Comparison of ENCODE assay signal across 23 mouse cellular contexts in genomic region chr17:14551610-14552009, GRCm38 (mm10).
A peak's percentile ranks its signal among the peaks of the same experiment; 100 is the strongest.
DNase-seq lines count a peak whose midpoint lies in the region; ATAC-seq and TF ChIP-seq lines count a peak whose summit lies in the region.
"Had no signal": no experiment of that assay in that cellular context is flagged by ENCODE, and none has a peak within 500 bp of the region (broad histone marks: within the 10 kb centered on the region; RNA-seq: fewer than 3 reads in every experiment).

No protein-coding gene starts in this region.

- no peaks in the 10 kb centered on the region for H3K36me3 ChIP-seq in embryonic facial prominence, embryonic 15.5 days
- H3K36me3 ChIP-seq in embryonic facial prominence, embryonic 10.5 days (replicated peaks) = no peaks in the 10 kb centered on the region
- no peaks in the 10 kb centered on the region for H3K36me3 ChIP-seq in intestine, embryonic 14.5 days (ENCODE audit: control insufficient read depth, insufficient read depth, low read length)
- no peaks in the 10 kb centered on the region for H3K36me3 ChIP-seq in intestine, postnatal 0 days (ENCODE audit: control insufficient read depth, insufficient read depth)
- H3K36me3 ChIP-seq in forebrain, embryonic 16.5 days (ENCODE audit: control insufficient read depth, insufficient read depth) = no peaks in the 10 kb centered on the region
- H3K36me3 ChIP-seq: embryonic facial prominence, embryonic 12.5 days; heart, embryonic 13.5 days; midbrain, embryonic 12.5 days; neural tube, embryonic 15.5 days had no signal

- no peak for ATAC-seq in embryonic facial prominence, embryonic 15.5 days (ENCODE audit: insufficient number of reproducible peaks, low FRiP score, low TSS enrichment, low read depth)
- ATAC-seq in intestine, embryonic 14.5 days (replicated peaks; ENCODE audit: low FRiP score, low TSS enrichment, low read depth) = no peak; the same call in 1 of the 2 replicates
- ATAC-seq in intestine, postnatal 0 days = no peak
- ATAC-seq in forebrain, embryonic 16.5 days = no peak
- ATAC-seq: forebrain, embryonic 13.5 days; hindbrain, postnatal 0 days; liver, postnatal 0 days had no signal

- 0 out of 2 replicates have a peak, but pooled peaks cover 1% of the 10 kb centered on the region for H3K27me3 ChIP-seq in embryonic facial prominence, embryonic 15.5 days
- H3K27me3 ChIP-seq in embryonic facial prominence, embryonic 10.5 days (replicated peaks; ENCODE audit: low read depth, poor library complexity, severe bottlenecking) = no peaks in the 10 kb centered on the region
- H3K27me3 ChIP-seq in intestine, embryonic 14.5 days (replicated peaks; ENCODE audit: control insufficient read depth, insufficient read depth, low read length) = no peaks in the 10 kb centered on the region
- H3K27me3 ChIP-seq in intestine, postnatal 0 days (replicated peaks; ENCODE audit: control insufficient read depth, insufficient read depth, low read length) = no peaks in the 10 kb centered on the region
- H3K27me3 ChIP-seq in forebrain, embryonic 16.5 days (replicated peaks; ENCODE audit: control insufficient read depth, insufficient read depth, low read length) = no peaks in the 10 kb centered on the region
- H3K27me3 ChIP-seq: embryonic facial prominence, embryonic 12.5 days; forebrain, embryonic 13.5 days; midbrain, embryonic 12.5 days; neural tube, embryonic 15.5 days had no signal

- no peak for TF ChIP-seq CTCF in intestine, postnatal 0 days (IDR thresholded peaks at IDR 0.05; ENCODE audit: low read depth)

- no peak for DNase-seq in embryonic facial prominence, embryonic 10.5 days (ENCODE audit: low spot score)
- no peak for DNase-seq in intestine, embryonic 14.5 days (ENCODE audit: low spot score)
- DNase-seq in lung, postnatal 10 days = peak; percentile 5
- no peak for DNase-seq in lung, postnatal 4 days
- DNase-seq in left cerebral cortex, adult 9 months (ENCODE audit: low spot score in 2 of 2) = no peak
- DNase-seq: cerebellum, adult 11 months; cerebellum, postnatal 10 days; heart, adult 18-20 months; heart, postnatal 14 days; kidney, adult 2 months; kidney, postnatal 14 days; liver, postnatal 0 days; thymus, postnatal 14 days had no signal

- H3K4me2 ChIP-seq in embryonic facial prominence, embryonic 15.5 days (replicated peaks) = no peak overlapping the region
- no peak overlapping the region for H3K4me2 ChIP-seq in intestine, embryonic 14.5 days (ENCODE audit: low read length)
- H3K4me2 ChIP-seq in intestine, postnatal 0 days (replicated peaks; ENCODE audit: low read depth) = no peak overlapping the region
- no peak overlapping the region for H3K4me2 ChIP-seq in forebrain, embryonic 16.5 days (ENCODE audit: low read length)
- H3K4me2 ChIP-seq: embryonic facial prominence, embryonic 12.5 days; forebrain, embryonic 13.5 days; heart, embryonic 13.5 days; liver, embryonic 11.5 days; midbrain, embryonic 12.5 days; neural tube, embryonic 15.5 days had no signal

- H3K9me3 ChIP-seq in embryonic facial prominence, embryonic 15.5 days (replicated peaks) = no peaks in the 10 kb centered on the region
- peaks cover 14% of the 10 kb centered on the region; the same call in 1 of the 2 replicates for H3K9me3 ChIP-seq in embryonic facial prominence, embryonic 10.5 days
- peaks cover 4% of the 10 kb centered on the region; the same call in 1 of the 2 replicates for H3K9me3 ChIP-seq in intestine, embryonic 14.5 days (ENCODE audit: control insufficient read depth, low read length)
- H3K9me3 ChIP-seq in intestine, postnatal 0 days (ENCODE audit: control insufficient read depth) = 0 out of 2 replicates have a peak, but pooled peaks cover 2% of the 10 kb centered on the region
- H3K9me3 ChIP-seq in forebrain, embryonic 16.5 days (ENCODE audit: control insufficient read depth, low read length) = peaks cover 5% of the 10 kb centered on the region; the same call in 1 of the 2 replicates
- H3K9me3 ChIP-seq: forebrain, embryonic 13.5 days had no signal

- H3K4me3 ChIP-seq in embryonic facial prominence, embryonic 15.5 days (replicated peaks) = no peak overlapping the region
- no peak overlapping the region for H3K4me3 ChIP-seq in embryonic facial prominence, embryonic 10.5 days
- no peak overlapping the region for H3K4me3 ChIP-seq in intestine, embryonic 14.5 days (ENCODE audit: low read depth, low read length)
- no peak overlapping the region for H3K4me3 ChIP-seq in intestine, postnatal 0 days (ENCODE audit: low read depth, low read length)
- no peak overlapping the region for H3K4me3 ChIP-seq in forebrain, embryonic 16.5 days (replicated peaks; ENCODE audit: low read length)
- H3K4me3 ChIP-seq: embryonic facial prominence, embryonic 12.5 days; forebrain, embryonic 13.5 days; heart, embryonic 13.5 days; midbrain, embryonic 12.5 days; neural tube, embryonic 15.5 days had no signal

- H3K9ac ChIP-seq in embryonic facial prominence, embryonic 15.5 days = no peak overlapping the region
- no peak overlapping the region for H3K9ac ChIP-seq in intestine, embryonic 14.5 days (ENCODE audit: low read length)
- no peak overlapping the region for H3K9ac ChIP-seq in intestine, postnatal 0 days (ENCODE audit: low read depth, low read length)
- H3K9ac ChIP-seq in forebrain, embryonic 16.5 days (replicated peaks; ENCODE audit: low read depth, low read length) = no peak overlapping the region
- H3K9ac ChIP-seq: embryonic facial prominence, embryonic 12.5 days; forebrain, embryonic 13.5 days; heart, embryonic 13.5 days; liver, postnatal 0 days; midbrain, embryonic 12.5 days; neural tube, embryonic 15.5 days had no signal

- peaks cover 8% of the 10 kb centered on the region; the same call in 1 of the 2 replicates for H3K4me1 ChIP-seq in embryonic facial prominence, embryonic 15.5 days
- no peaks in the 10 kb centered on the region for H3K4me1 ChIP-seq in embryonic facial prominence, embryonic 10.5 days
- H3K4me1 ChIP-seq in intestine, embryonic 14.5 days (replicated peaks; ENCODE audit: control insufficient read depth, insufficient read depth, low read length) = peaks cover 6% of the 10 kb centered on the region
- H3K4me1 ChIP-seq in intestine, postnatal 0 days (replicated peaks; ENCODE audit: control insufficient read depth, insufficient read depth, low read length) = no peaks in the 10 kb centered on the region
- H3K4me1 ChIP-seq in forebrain, embryonic 16.5 days (replicated peaks; ENCODE audit: control insufficient read depth, insufficient read depth, low read length) = 0 out of 2 replicates have a peak, but pooled peaks cover 2% of the 10 kb centered on the region
- H3K4me1 ChIP-seq: embryonic facial prominence, embryonic 12.5 days; forebrain, embryonic 13.5 days; midbrain, embryonic 12.5 days; neural tube, embryonic 15.5 days had no signal

- WGBS in embryonic facial prominence, embryonic 15.5 days = 50% methylated on average over 4 of the region's 4 CpGs
- WGBS in embryonic facial prominence, embryonic 10.5 days = 71% methylated on average over 4 of the region's 4 CpGs
- WGBS in intestine, embryonic 14.5 days = 34% methylated on average over 4 of the region's 4 CpGs
- WGBS in intestine, postnatal 0 days = 44% methylated on average over 4 of the region's 4 CpGs
- 68% methylated on average over 4 of the region's 4 CpGs for WGBS in forebrain, embryonic 16.5 days

- H3K27ac ChIP-seq in embryonic facial prominence, embryonic 15.5 days (replicated peaks) = peak overlapping the region; percentile 58; the same call in 1 of the 2 replicates
- no peak overlapping the region for H3K27ac ChIP-seq in embryonic facial prominence, embryonic 10.5 days (replicated peaks)
- H3K27ac ChIP-seq in intestine, embryonic 14.5 days (ENCODE audit: low read depth) = peak overlapping the region; percentile 75
- H3K27ac ChIP-seq in intestine, postnatal 0 days (ENCODE audit: low read depth, low read length) = no peak overlapping the region
- no peak overlapping the region for H3K27ac ChIP-seq in forebrain, embryonic 16.5 days (ENCODE audit: low read length)
- H3K27ac ChIP-seq: embryonic facial prominence, embryonic 12.5 days; forebrain, embryonic 13.5 days; heart, embryonic 13.5 days; midbrain, embryonic 12.5 days; neural tube, embryonic 15.5 days had no signal

Comparison
In these comparisons a context has a peak if more than half of its experiments do, and no peak if none do; other contexts are left out.
1. H3K27ac ChIP-seq: peak in embryonic facial prominence, embryonic 15.5 days (single experiment) and intestine, embryonic 14.5 days (single experiment); none in embryonic facial prominence, embryonic 10.5 days (single experiment), intestine, postnatal 0 days (single experiment) and forebrain, embryonic 16.5 days (single experiment).